Mouse (Mus musculus): ENCODE measurements around the gene Gm527. TPM values are rescaled to one million over a fixed set of nuclear protein-coding genes. Genes with fewer than 3 reads are reported as not detected.

The Gm527 gene
- polyA plus RNA-seq, 1 experiment from 2014 or later, result 3.1 TPM

Other genes starting within 250 kb of the Gm527 start
- 22.4 and 24.9 TPM in 2 replicates for gene Klhl28, start 47.6 kb downstream of the Gm527 start, polyA plus RNA-seq (2014; fragmentation: Nextera tagmentation; extraction: Ambion mirVana)
- gene Togaram1, start 47.9 kb downstream of the Gm527 start, polyA plus RNA-seq (2014; fragmentation: Nextera tagmentation; extraction: Ambion mirVana), result 27.0 and 31.8 TPM in 2 replicates
- 61.6 and 64.9 TPM in 2 replicates for gene Prpf39, start 118.4 kb downstream of the Gm527 start, polyA plus RNA-seq (2014; fragmentation: Nextera tagmentation; extraction: Ambion mirVana)
- gene Fkbp3, start 156.1 kb downstream of the Gm527 start, polyA plus RNA-seq (2014; fragmentation: Nextera tagmentation; extraction: Ambion mirVana), result 706 TPM in 2 replicates
- gene Fancm, start 157.7 kb downstream of the Gm527 start, polyA plus RNA-seq (2014; fragmentation: Nextera tagmentation; extraction: Ambion mirVana), result 10.5 and 13.1 TPM in 2 replicates